Mouse (Mus musculus) neural tube, embryonic 11.5 days (tissue): ENCODE measurements at regions not wholly inside any gene's neighbourhood (a gene's known extent, or its start where the extent isn't known, plus 50 kb on each side); places are given as distances from the start of the nearest gene placed in this dataset.
"Not testable (repeated sequence)": the region's sequence is repeated elsewhere in the genome, so short reads cannot be mapped to it uniquely, and the experiment has no call there.

Source experiments
- ATAC-seq: fragments of 200-750 bp; cut with Nextera tagmentation; 2 replicates; pipeline ENCODE4 v1.8.0; 2017; ENCODE audit warnings: moderate number of reproducible peaks, mild to moderate bottlenecking, moderate TSS enrichment, moderate library complexity; ENCODE audit not compliant: insufficient read depth, low FRiP score, low TSS enrichment
- DNase-seq: peaks from one replicate; pipeline ENCODE4 v3.0.0-alpha.2; 2015; ENCODE audit warnings: low spot score
- H3K27ac ChIP-seq: fragments of 300-500 bp; sonication (generic); 2 replicates; pipeline ENCODE4 v1.5.1; 2014; ENCODE audit warnings: low read depth, mild to moderate bottlenecking, low read length
- H3K27me3 ChIP-seq: fragments of 300-500 bp; sonication (generic); 2 replicates; pipeline ENCODE4 v1.6.1; 2014; ENCODE audit warnings: mild to moderate bottlenecking, low read length, mixed read lengths; ENCODE audit not compliant: control insufficient read depth, insufficient read depth
- H3K36me3 ChIP-seq: fragments of 300-500 bp; sonication (generic); 2 replicates; pipeline ENCODE4 v1.6.1; 2014; ENCODE audit warnings: mild to moderate bottlenecking, low read length, moderate library complexity, mixed read lengths; ENCODE audit not compliant: control insufficient read depth, insufficient read depth
- H3K4me1 ChIP-seq: fragments of 300-500 bp; sonication (generic); 2 replicates; pipeline ENCODE4 v1.6.1; 2014; ENCODE audit warnings: low read length, mixed read lengths; ENCODE audit not compliant: control insufficient read depth, insufficient read depth
- H3K4me2 ChIP-seq: fragments of 300-500 bp; sonication (generic); 2 replicates; pipeline ENCODE4 v1.6.1; 2014; ENCODE audit warnings: low read depth, mild to moderate bottlenecking, moderate library complexity
- H3K4me3 ChIP-seq: fragments of 300-500 bp; sonication (generic); 2 replicates; pipeline ENCODE4 v1.5.1; 2014; ENCODE audit warnings: low read depth, low read length
- H3K9ac ChIP-seq: fragments of 300-500 bp; sonication (generic); 2 replicates; pipeline ENCODE4 v1.6.1; 2014; ENCODE audit warnings: mild to moderate bottlenecking, low read length
- H3K9me3 ChIP-seq: fragments of 300-500 bp; sonication (generic); 2 replicates; pipeline ENCODE4 v1.6.1; 2016; ENCODE audit warnings: low read length; ENCODE audit not compliant: control insufficient read depth
- WGBS: fragments of 180-500 bp; shearing (Covaris S2); extraction: QIAGEN DNeasy Blood & Tissue Kit; methylation state at CpG from one replicate; pipeline ENCODE4 v1.1.7; 2014; 5-methylcytosine and 5-hydroxymethylcytosine counted together

GRCm38 (mm10) chr15:37091171-37091570, 83.6 kb upstream of the Zfp706 start:
- H3K27me3 ChIP-seq, ATAC-seq, H3K4me1 ChIP-seq, H3K9me3 ChIP-seq, H3K9ac ChIP-seq, H3K4me2 ChIP-seq, H3K4me3 ChIP-seq, H3K27ac ChIP-seq, DNase-seq, H3K36me3 ChIP-seq: not testable (repeated sequence)
- WGBS = 85% methylated on average over 5 of the region's 5 CpGs

GRCm38 (mm10) chr15:37083726-37084125, 76.2 kb upstream of the Zfp706 start:
- Histone ChIP-seq H3K4me3 (no peak overlapping the region), H3K9ac (no peak overlapping the region), H3K4me1 (no peaks in the 10 kb centered on the region), H3K9me3 (no peaks in the 10 kb centered on the region), H3K4me2 (no peak overlapping the region), H3K27ac (no peak overlapping the region), H3K36me3 (no peaks in the 10 kb centered on the region), H3K27me3 (no peaks in the 10 kb centered on the region)
- no peak for ATAC-seq
- 85% methylated on average over 3 of the region's 3 CpGs for WGBS
- DNase-seq = no peak

GRCm38 (mm10) chr15:37081836-37082235, 74.3 kb upstream of the Zfp706 start:
- 66% methylated on average over 2 of the region's 2 CpGs for WGBS

GRCm38 (mm10) chr15:37080931-37081330, 73.4 kb upstream of the Zfp706 start:
- H3K4me2 ChIP-seq = no peak overlapping the region
- DNase-seq (no peak), ATAC-seq (no peak)
- no peak overlapping the region for H3K4me3 ChIP-seq
- WGBS = 86% methylated on average over 2 of the region's 2 CpGs
- no peak overlapping the region for H3K27ac ChIP-seq
- no peaks in the 10 kb centered on the region for H3K27me3 ChIP-seq
- no peaks in the 10 kb centered on the region for H3K36me3 ChIP-seq
- no peak overlapping the region for H3K9ac ChIP-seq
- no peaks in the 10 kb centered on the region for H3K4me1 ChIP-seq
- H3K9me3 ChIP-seq = no peaks in the 10 kb centered on the region

More at GRCm38 (mm10) chr15:37081836-37082235, 74.3 kb upstream of the Zfp706 start:
- H3K9me3 ChIP-seq = no peaks in the 10 kb centered on the region
- ATAC-seq (no peak), DNase-seq (no peak)
- no peak overlapping the region for H3K4me2 ChIP-seq
- no peak overlapping the region for H3K4me3 ChIP-seq
- no peaks in the 10 kb centered on the region for H3K27me3 ChIP-seq
- H3K9ac ChIP-seq = no peak overlapping the region
- no peaks in the 10 kb centered on the region for H3K36me3 ChIP-seq
- no peaks in the 10 kb centered on the region for H3K4me1 ChIP-seq
- no peak overlapping the region for H3K27ac ChIP-seq

- H3K27me3 ChIP-seq = no peaks in the 10 kb centered on the region
- H3K9me3 ChIP-seq = no peaks in the 10 kb centered on the region
- 92% methylated on average over 4 of the region's 4 CpGs for WGBS
- DNase-seq (no peak), ATAC-seq (no peak)
- H3K4me2 ChIP-seq = no peak overlapping the region
- no peak overlapping the region for H3K4me3 ChIP-seq
- H3K4me1 ChIP-seq = no peaks in the 10 kb centered on the region
- H3K9ac ChIP-seq = no peak overlapping the region
- no peaks in the 10 kb centered on the region for H3K36me3 ChIP-seq
- no peak overlapping the region for H3K27ac ChIP-seq
Observed at GRCm38 (mm10) chr15:37080395-37080794, 72.8 kb upstream of the Zfp706 start.

- H3K4me3 ChIP-seq = not testable (repeated sequence)
Observed at GRCm38 (mm10) chr15:37074207-37074606, 66.6 kb upstream of the Zfp706 start.

GRCm38 (mm10) chr15:37072202-37072862, 64.8 kb upstream of the Zfp706 start:
- no peaks in the 10 kb centered on the region for H3K36me3 ChIP-seq
- 81% methylated on average over 5 of the region's 5 CpGs for WGBS
- no peak overlapping the region for H3K27ac ChIP-seq
- H3K4me3 ChIP-seq = no peak overlapping the region
- H3K9me3 ChIP-seq = no peaks in the 10 kb centered on the region
- DNase-seq (no peak), ATAC-seq (no peak)
- no peak overlapping the region for H3K4me2 ChIP-seq
- no peaks in the 10 kb centered on the region for H3K27me3 ChIP-seq
- no peaks in the 10 kb centered on the region for H3K4me1 ChIP-seq
- no peak overlapping the region for H3K9ac ChIP-seq

More at GRCm38 (mm10) chr15:37074207-37074606, 66.6 kb upstream of the Zfp706 start:
- not testable (repeated sequence) for H3K4me2 ChIP-seq, H3K27me3 ChIP-seq, H3K4me1 ChIP-seq, ATAC-seq, DNase-seq, H3K27ac ChIP-seq, H3K9me3 ChIP-seq, H3K9ac ChIP-seq, H3K36me3 ChIP-seq
- WGBS = 94% methylated on average over 2 of the region's 2 CpGs

GRCm38 (mm10) chr15:37070188-37070587, 62.6 kb upstream of the Zfp706 start:
- no peak overlapping the region for H3K4me3 ChIP-seq
- H3K9me3 ChIP-seq = no peaks in the 10 kb centered on the region
- H3K9ac ChIP-seq = no peak overlapping the region
- H3K27me3 ChIP-seq = no peaks in the 10 kb centered on the region
- H3K4me1 ChIP-seq = no peaks in the 10 kb centered on the region
- no peak for ATAC-seq
- 69% methylated on average over 3 of the region's 3 CpGs for WGBS
- no peaks in the 10 kb centered on the region for H3K36me3 ChIP-seq
- no peak for DNase-seq
- H3K27ac ChIP-seq = no peak overlapping the region
- no peak overlapping the region for H3K4me2 ChIP-seq

- no peak overlapping the region for H3K4me2 ChIP-seq
- ATAC-seq = no peak
- WGBS = 84% methylated on average over 4 of the region's 4 CpGs
Observed at GRCm38 (mm10) chr15:37067326-37067725, 59.8 kb upstream of the Zfp706 start.

More at GRCm38 (mm10) chr15:37067326-37067725, 59.8 kb upstream of the Zfp706 start:
- H3K27me3 ChIP-seq = no peaks in the 10 kb centered on the region
- H3K9ac ChIP-seq = no peak overlapping the region
- no peak overlapping the region for H3K27ac ChIP-seq
- no peak overlapping the region for H3K4me3 ChIP-seq
- H3K36me3 ChIP-seq = no peaks in the 10 kb centered on the region
- no peaks in the 10 kb centered on the region for H3K9me3 ChIP-seq
- H3K4me1 ChIP-seq = no peaks in the 10 kb centered on the region
- no peak for DNase-seq
